Mouse (Mus musculus) ovary, postnatal 14 days (tissue): ENCODE measurements around the gene Herpud2.
"Not testable (repeated sequence)": the region's sequence is repeated elsewhere in the genome, so short reads cannot be mapped to it uniquely, and the experiment has no call there.

Experiments used
- DNase-seq: peaks from one replicate; pipeline ENCODE4 v3.0.0; 2022; ENCODE audit warnings: low spot score

Gene Herpud2

DNA sequence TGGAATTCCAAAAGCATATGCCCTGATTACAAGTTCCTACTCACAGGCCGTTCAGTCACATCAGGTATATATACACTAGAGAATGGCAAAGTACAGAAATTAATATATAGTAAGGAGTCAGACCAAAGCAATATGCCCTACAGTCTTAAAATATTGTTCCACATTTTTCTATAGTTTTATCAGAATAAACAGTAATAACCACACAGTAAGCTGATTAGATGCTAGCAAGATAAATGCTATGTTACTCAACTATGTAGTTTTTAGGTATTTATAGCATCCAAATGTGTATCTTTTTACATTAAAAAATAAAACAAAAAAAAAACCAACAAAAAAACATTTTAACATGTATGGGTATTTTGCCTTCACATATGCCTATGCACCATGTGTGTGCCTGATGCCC is 5.7 kb downstream of the Herpud2 start:
- no peak for DNase-seq

GRCm38 (mm10) chr9:25143950-25144349 is 7.7 kb downstream of the Herpud2 start:
- DNase-seq = no peak

GRCm38 (mm10) chr9:25142988-25143387 is 8.6 kb downstream of the Herpud2 start:
- DNase-seq = no peak

DNA sequence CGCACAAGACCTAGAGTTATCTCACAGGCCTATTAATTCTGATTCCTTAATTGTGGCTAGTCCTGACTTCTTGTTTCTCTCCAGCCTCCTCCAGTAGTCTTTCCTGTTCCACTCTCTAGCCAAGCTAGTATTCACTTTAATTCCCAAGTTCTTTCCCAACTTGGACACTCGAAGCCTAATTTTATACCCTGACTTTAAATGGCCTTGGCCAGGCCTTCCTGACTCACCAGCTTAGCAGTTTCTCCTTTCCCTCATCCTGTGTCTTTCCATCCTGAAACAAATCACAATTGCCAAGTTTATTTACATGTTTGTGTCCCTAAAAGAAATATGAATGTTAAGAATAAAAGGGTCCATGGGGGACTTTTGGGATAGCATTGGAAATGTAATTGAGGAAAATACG is 9.6 kb downstream of the Herpud2 start:
- DNase-seq = no peak

DNA sequence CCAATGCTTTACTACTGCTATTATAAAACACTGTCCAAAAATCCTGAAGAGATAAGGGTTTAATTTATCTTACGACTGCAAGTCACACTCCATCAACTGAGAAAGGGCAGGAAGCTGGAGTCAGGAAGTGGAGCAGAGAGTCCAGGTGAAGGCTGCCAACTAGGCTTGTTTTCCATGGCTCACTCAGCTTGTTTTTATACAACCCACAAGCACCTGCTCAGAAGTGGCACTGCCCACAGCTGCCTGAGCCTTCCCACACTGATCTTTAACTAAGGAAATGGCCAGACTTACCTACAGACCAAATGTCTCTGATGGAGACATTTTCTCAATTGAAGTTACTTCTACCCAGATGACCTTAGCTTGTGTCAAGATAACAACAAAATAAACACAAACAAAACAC is 11.3 kb downstream of the Herpud2 start:
- no peak for DNase-seq

GRCm38 (mm10) chr9:25138900-25139299 is 12.7 kb downstream of the Herpud2 start:
- DNase-seq = no peak

DNA sequence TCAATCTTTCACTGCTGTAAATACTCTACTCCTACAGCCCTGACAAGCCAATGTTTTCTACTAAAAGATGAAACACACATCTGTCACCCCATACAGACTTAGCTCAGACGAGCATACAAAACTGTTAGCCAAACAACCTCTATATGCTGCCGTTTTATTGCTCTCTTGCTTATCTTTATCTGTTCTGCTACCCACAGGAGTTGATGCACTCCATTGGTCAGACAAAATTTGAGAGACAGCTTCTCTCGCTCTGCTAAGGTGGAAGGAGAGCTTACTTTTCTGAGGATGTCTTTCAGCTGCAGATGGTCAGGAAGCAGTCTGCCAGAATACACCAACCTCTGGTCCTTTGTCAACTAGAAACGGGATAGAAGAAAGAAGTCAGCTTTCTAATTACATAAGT is 18.7 kb downstream of the Herpud2 start:
- no peak for DNase-seq

DNA sequence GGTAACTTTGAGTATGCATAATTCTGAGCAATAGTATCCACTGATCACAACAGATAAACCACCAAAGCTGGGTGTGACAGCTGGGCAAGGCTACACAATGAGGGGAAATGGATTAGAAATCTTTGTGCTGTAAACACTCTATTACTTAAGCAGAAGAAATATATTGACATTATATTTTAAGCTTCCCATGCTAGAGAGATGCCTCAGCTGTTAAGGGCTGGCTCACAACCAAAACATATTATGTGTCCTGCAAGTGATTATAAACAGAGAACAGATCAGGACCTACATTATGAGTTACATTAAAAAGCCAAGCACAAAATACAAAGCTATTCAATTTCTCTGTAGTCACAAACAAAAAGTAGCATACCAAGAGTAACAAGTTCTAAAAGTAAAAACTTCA is 19.4 kb downstream of the Herpud2 start:
- DNase-seq = no peak

- DNase-seq = no peak
These were observed 27.6 kb downstream of the Herpud2 start for GRCm38 (mm10) chr9:25124048-25124447.

DNA sequence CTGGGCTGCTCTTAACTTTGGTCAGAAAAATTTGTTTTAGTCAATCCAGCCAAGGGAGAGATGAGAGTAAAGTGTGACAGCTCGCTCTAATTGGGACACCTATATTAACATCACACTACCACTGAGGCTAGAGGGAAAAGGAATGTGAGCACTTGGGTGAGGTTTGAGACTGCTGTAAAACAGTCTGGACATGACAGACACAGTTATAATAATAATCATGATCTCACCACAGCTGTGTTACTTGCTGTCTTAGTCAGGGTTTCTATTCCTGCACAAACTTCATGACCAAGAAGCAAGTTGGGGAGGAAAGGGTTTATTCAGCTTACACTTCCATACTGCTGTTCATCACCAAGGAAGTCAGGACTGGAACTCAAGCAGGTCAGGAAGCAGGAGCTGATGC is 28.0 kb downstream of the Herpud2 start:
- not testable (repeated sequence) for DNase-seq

DNA sequence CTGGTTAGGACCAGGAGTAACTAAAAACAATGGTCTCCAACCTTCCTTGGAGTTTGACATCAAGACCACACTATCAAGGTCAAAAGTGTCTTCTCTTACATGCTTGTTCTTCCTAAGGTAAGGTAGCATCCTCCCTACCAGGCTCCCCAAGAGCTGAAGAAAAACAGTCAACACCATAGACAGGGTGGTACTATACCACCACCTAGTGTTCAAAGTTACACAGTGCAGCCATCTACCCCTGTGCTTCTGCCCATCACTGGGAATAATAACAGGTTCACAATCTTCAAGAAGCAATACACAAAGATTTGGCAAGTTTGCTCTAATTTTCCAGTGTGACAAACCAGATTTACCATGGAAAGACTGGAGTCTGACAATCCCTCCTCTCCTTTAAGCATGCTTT is 47.0 kb downstream of the Herpud2 start:
- peak; percentile 16 for DNase-seq

- DNase-seq = no peak
These were observed 48.7 kb downstream of the Herpud2 start for GRCm38 (mm10) chr9:25102881-25103280.

DNA sequence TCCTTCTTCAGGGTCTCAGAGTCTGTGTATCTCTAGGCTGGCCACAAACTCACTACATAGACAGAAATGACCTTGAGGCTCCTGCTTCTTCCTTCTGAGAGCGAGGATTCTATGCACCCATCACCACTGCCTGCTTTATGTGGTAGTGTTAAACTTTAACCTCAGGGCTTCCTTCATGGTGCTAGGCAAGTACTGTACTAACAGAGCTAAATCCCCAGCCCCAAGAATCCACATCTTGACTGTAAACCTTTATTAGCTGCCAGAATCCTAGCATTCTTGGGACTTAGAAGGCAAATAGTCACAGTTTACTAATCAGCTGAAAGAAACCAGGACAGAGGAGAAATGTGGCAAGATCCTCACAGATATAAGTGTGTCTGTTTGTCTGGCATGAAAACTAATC is 60.8 kb downstream of the Herpud2 start:
- no peak for DNase-seq

GRCm38 (mm10) chr9:25089122-25089521 is 62.5 kb downstream of the Herpud2 start, which contains the start of gene Gm10181:
Gene Gm10181 (plus strand): TSS chr9:25089422.
- DNase-seq = no peak

DNA sequence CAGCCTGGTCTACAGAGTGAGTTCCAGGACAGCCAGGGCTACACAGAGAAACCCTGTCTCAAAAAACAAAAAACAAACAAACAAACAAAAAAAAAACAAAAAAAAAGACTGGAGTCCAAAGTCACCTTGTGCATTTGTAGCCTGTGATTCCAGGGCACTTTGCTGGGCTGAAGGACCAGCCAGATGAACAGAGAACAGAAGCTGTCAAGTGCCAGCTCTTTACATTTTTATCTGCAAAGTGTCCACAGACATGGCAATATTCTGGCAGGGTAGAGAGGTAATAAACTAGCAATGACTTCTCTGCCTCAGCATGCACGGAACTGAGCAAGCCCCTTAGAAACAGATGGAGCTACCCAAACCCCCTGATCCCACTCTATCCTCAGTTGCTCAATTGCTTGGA is 75.1 kb downstream of the Herpud2 start:
- no peak for DNase-seq

DNA sequence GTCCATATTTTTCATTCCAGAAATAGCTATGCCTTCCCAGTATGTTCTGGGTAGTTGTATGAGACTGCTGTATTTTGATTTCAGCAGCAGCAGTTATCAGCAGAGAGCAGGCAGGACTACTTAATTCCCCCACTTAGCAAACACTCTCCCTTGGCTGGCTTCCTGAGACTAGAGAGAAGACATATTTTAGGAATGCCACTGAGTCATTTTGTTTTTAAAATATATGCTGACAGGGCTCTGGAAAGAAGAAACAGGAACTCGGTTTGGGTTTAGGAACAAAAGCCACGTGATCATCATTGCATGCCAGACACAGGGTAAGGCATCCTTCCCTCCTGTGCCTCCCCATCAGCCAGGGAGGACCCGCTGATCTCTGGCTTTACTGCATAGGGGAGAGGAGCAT is 75.6 kb downstream of the Herpud2 start:
- no peak for DNase-seq

DNA sequence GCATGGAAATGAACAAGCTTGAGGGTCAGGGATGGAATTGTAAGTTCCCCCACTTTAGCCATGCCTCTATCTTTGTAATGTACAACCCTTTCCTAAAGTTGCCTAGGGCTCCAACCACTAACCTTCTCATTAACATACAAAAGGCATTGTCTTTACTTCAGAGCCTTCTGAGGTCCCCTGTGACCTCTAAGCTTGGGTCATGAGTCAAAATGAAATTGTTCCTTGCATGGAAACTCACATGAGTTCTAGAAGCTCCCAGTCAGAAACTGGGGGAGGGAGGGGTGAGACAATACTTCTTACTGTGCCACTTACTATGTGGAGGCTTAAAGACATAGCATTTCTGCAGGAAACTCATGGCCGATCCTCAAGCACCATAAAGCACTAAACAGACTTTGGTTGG is 79.0 kb downstream of the Herpud2 start:
- DNase-seq = no peak

DNA sequence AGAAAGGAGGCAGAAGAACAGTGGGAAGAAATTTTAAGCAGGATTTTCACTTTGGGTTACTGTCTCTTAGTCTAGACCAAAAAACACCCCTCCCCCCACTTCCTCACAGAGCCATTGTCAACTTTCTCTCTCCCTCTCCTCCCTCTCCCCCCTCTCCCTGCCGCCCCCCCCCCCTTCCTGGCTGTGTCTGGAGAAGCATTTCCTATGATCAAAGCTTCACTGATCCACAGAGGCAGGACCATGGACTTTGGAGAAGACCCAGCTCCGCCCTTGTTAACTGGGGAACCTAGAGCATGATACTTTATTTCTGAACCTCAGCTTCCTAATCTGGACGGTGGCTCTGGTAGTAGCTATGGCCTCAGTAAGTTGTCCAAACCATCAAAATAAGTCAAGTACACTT is 92.9 kb downstream of the Herpud2 start:
- no peak for DNase-seq
